Mouse (Mus musculus) heart, postnatal 4 days (tissue): ENCODE results near the gene Ano3. TPM values are rescaled to one million over a fixed set of nuclear protein-coding genes. Genes with fewer than 3 reads are reported as not detected.

Experiments
- total RNA-seq, 2 experiments: library from RNA; stranded (reverse); gene quantifications; 2 replicates each; pipeline ENCODE4 v1.2.3; 2021

Gene Ano3
- total RNA-seq, 2 experiments from 2014 or later: 0.14 to 0.17 TPM

Other genes with a start within 250 kb of the Ano3 start
- gene Muc15, start 229.6 kb downstream of the Ano3 start, total RNA-seq: under 1 TPM; 0.14 to 0.19 TPM
- gene Gm13941, start 155.1 kb upstream of the Ano3 start, total RNA-seq: not detected
- not detected for gene Gm15130, start 202.0 kb upstream of the Ano3 start, total RNA-seq